Mouse (Mus musculus): ENCODE data around the gene Adgra3.

- TF ChIP-seq POLR2A (IDR thresholded peaks at IDR 0.05; ENCODE audit: insufficient read depth, low read depth, low read length): no peak
- TF ChIP-seq CTCF (IDR thresholded peaks at IDR 0.05; ENCODE audit: insufficient read depth, low read depth, low read length): no peak
Observed at GRCm38 (mm10) chr5:50057612-50058420, 990 bp downstream of the Adgra3 start.
